Mouse (Mus musculus) liver, postnatal 0 days (tissue): ENCODE data around the gene Hoxa11. TPM values are rescaled to one million over a fixed set of nuclear protein-coding genes. Genes with fewer than 3 reads are reported as not detected.

Experiments
- ATAC-seq: fragments of 200-750 bp; cut with Nextera tagmentation; 2 replicates; pipeline ENCODE4 v1.8.0; 2017; ENCODE audit warnings: mild to moderate bottlenecking, moderate library complexity
- DNase-seq: peaks from one replicate; pipeline ENCODE4 v3.0.0-alpha.2; 2016
- H3K27ac ChIP-seq: fragments of 300-500 bp; sonication (generic); 2 replicates; pipeline ENCODE4 v1.5.1; 2014; ENCODE audit warnings: antibody characterized with exemption, moderate library complexity, mild to moderate bottlenecking, low read depth
- H3K27me3 ChIP-seq: fragments of 300-500 bp; sonication (generic); 2 replicates; pipeline ENCODE4 v1.6.1; 2014; ENCODE audit warnings: low read length, control low read depth, mixed read lengths; ENCODE audit not compliant: insufficient read depth
- H3K36me3 ChIP-seq: fragments of 300-500 bp; sonication (generic); replicated peaks from 2 replicates; pipeline ENCODE4 v1.6.1; 2014; ENCODE audit warnings: mild to moderate bottlenecking, control low read depth, low read length, moderate library complexity, mixed read lengths; ENCODE audit not compliant: insufficient read depth
- H3K4me1 ChIP-seq: fragments of 300-500 bp; sonication (generic); 2 replicates; pipeline ENCODE4 v1.6.1; 2014; ENCODE audit warnings: antibody characterized with exemption, mild to moderate bottlenecking, control low read depth; ENCODE audit not compliant: insufficient read depth
- H3K4me2 ChIP-seq: fragments of 300-500 bp; sonication (generic); 2 replicates; pipeline ENCODE4 v1.6.1; 2014; ENCODE audit warnings: low read depth, mild to moderate bottlenecking, low read length, moderate library complexity, mixed read lengths
- H3K4me3 ChIP-seq: fragments of 300-500 bp; sonication (generic); 2 replicates; pipeline ENCODE4 v1.5.1; 2014; ENCODE audit warnings: low read depth, low read length
- H3K9ac ChIP-seq: fragments of 300-500 bp; sonication (generic); replicated peaks from 2 replicates; pipeline ENCODE4 v1.6.1; 2014; ENCODE audit warnings: mild to moderate bottlenecking, moderate library complexity
- H3K9me3 ChIP-seq: fragments of 300-500 bp; sonication (generic); 2 replicates; pipeline ENCODE4 v1.6.1; 2016; ENCODE audit warnings: mild to moderate bottlenecking, control low read depth, low read length, mixed read lengths
- CTCF ChIP-seq: sonication (generic); IDR thresholded peaks from 2 replicates; pipeline ENCODE4 v1.5.1; 2016; ENCODE audit warnings: antibody characterized with exemption, low read depth
- EP300 ChIP-seq: IDR thresholded peaks from 2 replicates; pipeline ENCODE4 v1.6.1; 2016; ENCODE audit warnings: antibody characterized with exemption, low read depth, mild to moderate bottlenecking
- WGBS: fragments of 180-500 bp; shearing (Covaris S2); extraction: QIAGEN DNeasy Blood & Tissue Kit; methylation state at CpG from one replicate; pipeline ENCODE4 v1.1.7; 2014; ENCODE audit not compliant: insufficient replicate concordance; 5-methylcytosine and 5-hydroxymethylcytosine counted together
- polyA plus RNA-seq: library from polyadenylated mRNA; unstranded; fragments of >200 nt; fragmentation: Nextera tagmentation; extraction: Ambion mirVana; gene quantifications from 2 replicates; pipeline ENCODE4 v1.2.1, GENCODE M21; 2015

Gene Hoxa11
- polyA plus RNA-seq, 1 experiment from 2014 or later, result not detected

- H3K27me3 ChIP-seq, result peaks cover 97% of the 10 kb centered on the region
- no peak overlapping the region for H3K27ac ChIP-seq
- ATAC-seq (no peak), DNase-seq (no peak)
- H3K9ac ChIP-seq, result no peak overlapping the region
- H3K36me3 ChIP-seq, result no peaks in the 10 kb centered on the region
- no peak overlapping the region for H3K4me2 ChIP-seq
- H3K4me3 ChIP-seq, result no peak overlapping the region
- WGBS, result 13% methylated on average over 22 of the region's 22 CpGs
- 0 out of 2 replicates have a peak, but pooled peaks cover 3% of the 10 kb centered on the region for H3K4me1 ChIP-seq
- TF ChIP-seq EP300, result no peak
- TF ChIP-seq CTCF, result no peak
- no peaks in the 10 kb centered on the region for H3K9me3 ChIP-seq
Measured at GRCm38 (mm10) chr6:52272766-52273655, 27.4 kb upstream of the Hoxa11 start.

- Histone ChIP-seq H3K9me3 (no peaks in the 10 kb centered on the region), H3K4me1 (0 out of 2 replicates have a peak, but pooled peaks cover 3% of the 10 kb centered on the region), H3K36me3 (no peaks in the 10 kb centered on the region), H3K27ac (no peak overlapping the region), H3K4me2 (no peak overlapping the region), H3K9ac (no peak overlapping the region), H3K27me3 (peaks cover 95% of the 10 kb centered on the region), H3K4me3 (no peak overlapping the region)
- peak; percentile 47 for DNase-seq
- ATAC-seq, result no peak
- WGBS, result 9% methylated on average over 23 of the region's 23 CpGs
- TF ChIP-seq EP300, result no peak
- TF ChIP-seq CTCF, result peak; percentile 67
Measured at GRCm38 (mm10) chr6:52270494-52271480, 25.2 kb upstream of the Hoxa11 start.

DNA sequence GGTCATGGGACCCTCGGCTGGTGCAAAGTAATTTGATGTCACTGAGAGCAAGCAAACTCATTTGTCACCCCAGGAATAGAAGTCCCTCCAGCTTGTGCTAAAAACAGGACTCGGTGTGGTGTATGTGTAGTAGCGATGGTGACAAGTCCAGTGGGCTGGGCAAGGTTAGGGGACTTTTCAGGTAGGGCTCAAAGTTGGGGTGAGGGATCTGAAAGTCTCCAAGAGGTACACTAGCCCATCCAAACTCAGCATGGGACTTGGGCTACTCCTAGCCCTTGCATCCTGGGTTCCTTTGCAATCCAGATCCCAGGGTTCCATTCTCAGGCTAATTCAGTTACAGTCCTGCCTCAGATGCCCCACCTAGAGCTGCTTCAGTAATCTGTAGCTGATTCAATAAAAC lies 23.1 kb upstream of the Hoxa11 start:
- H3K36me3 ChIP-seq, result no peaks in the 10 kb centered on the region
- peaks cover 95% of the 10 kb centered on the region for H3K27me3 ChIP-seq
- no peak overlapping the region for H3K4me3 ChIP-seq
- ATAC-seq (no peak), DNase-seq (no peak)
- H3K9me3 ChIP-seq, result no peaks in the 10 kb centered on the region
- H3K4me2 ChIP-seq, result no peak overlapping the region
- H3K9ac ChIP-seq, result no peak overlapping the region
- H3K4me1 ChIP-seq, result 0 out of 2 replicates have a peak, but pooled peaks cover 3% of the 10 kb centered on the region
- H3K27ac ChIP-seq, result no peak overlapping the region
- TF ChIP-seq CTCF, result no peak
- TF ChIP-seq EP300, result no peak
- 9% methylated on average over 3 of the region's 3 CpGs for WGBS

- DNase-seq (no peak), ATAC-seq (no peak)
- Histone ChIP-seq H3K9ac (no peak overlapping the region), H3K36me3 (no peaks in the 10 kb centered on the region), H3K9me3 (no peaks in the 10 kb centered on the region), H3K4me3 (no peak overlapping the region), H3K27ac (no peak overlapping the region), H3K4me2 (no peak overlapping the region), H3K27me3 (peaks cover 95% of the 10 kb centered on the region), H3K4me1 (0 out of 2 replicates have a peak, but pooled peaks cover 3% of the 10 kb centered on the region)
- WGBS, result 11% methylated on average over 7 of the region's 7 CpGs
- no peak for TF ChIP-seq CTCF
- TF ChIP-seq EP300, result no peak
Measured at GRCm38 (mm10) chr6:52268341-52268740, 22.7 kb upstream of the Hoxa11 start.

DNA sequence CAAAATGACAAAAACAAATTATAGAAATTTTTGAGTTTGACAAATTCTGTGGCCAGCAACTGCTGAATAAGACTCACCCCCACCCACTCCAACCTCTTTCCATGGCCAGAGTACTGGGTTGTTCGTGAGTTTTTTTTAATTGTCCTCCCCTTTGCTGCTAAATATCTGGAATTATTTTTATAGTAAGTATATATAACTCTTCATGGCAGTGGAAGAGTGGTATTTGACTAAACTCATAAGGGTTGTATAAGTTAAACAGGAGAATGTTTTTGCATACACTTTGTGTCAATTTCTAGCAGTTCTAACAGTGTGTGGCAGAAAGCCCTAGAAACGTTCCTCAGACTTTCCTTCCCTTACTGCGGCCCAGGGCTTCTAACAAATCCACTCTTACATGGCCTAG lies 22.1 kb upstream of the Hoxa11 start:
- ATAC-seq, result no peak
- WGBS, result 12% methylated on average over 3 of the region's 3 CpGs
- Histone ChIP-seq H3K27me3 (peaks cover 95% of the 10 kb centered on the region), H3K4me1 (0 out of 2 replicates have a peak, but pooled peaks cover 3% of the 10 kb centered on the region), H3K9ac (no peak overlapping the region), H3K4me3 (no peak overlapping the region), H3K36me3 (no peaks in the 10 kb centered on the region), H3K27ac (no peak overlapping the region), H3K4me2 (no peak overlapping the region), H3K9me3 (no peaks in the 10 kb centered on the region)
- no peak for DNase-seq
- no peak for TF ChIP-seq EP300

DNA sequence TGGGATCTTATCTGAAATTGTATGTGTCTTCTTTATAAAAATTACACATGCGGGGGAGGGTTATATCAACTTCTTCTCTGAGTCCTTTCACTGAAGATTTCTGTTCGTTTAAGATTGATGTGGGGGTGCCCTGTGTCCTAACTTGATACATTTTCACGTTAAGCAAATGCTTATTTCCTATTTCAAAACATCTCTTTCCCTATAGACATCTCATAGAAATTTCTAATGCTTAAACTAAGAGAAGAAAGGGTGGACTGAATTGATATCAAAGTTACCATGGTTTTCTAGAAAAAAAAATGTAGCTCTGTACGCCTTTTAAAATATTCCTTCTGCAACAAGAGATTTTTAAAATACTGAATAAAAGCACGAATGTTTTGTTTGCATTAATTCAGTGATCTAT lies 21.6 kb upstream of the Hoxa11 start:
- Histone ChIP-seq H3K27me3 (peaks cover 95% of the 10 kb centered on the region), H3K9ac (no peak overlapping the region), H3K4me2 (no peak overlapping the region), H3K36me3 (no peaks in the 10 kb centered on the region), H3K27ac (no peak overlapping the region), H3K4me1 (peaks cover 3% of the 10 kb centered on the region; the same call in 1 of the 2 replicates), H3K4me3 (no peak overlapping the region), H3K9me3 (no peaks in the 10 kb centered on the region)
- TF ChIP-seq EP300 (no peak), CTCF (no peak)
- 20% methylated on average over 5 of the region's 5 CpGs for WGBS
- no peak for ATAC-seq
- DNase-seq, result no peak
